Mouse (Mus musculus) gastrocnemius, adult 8-10 months (tissue): Measurements from ENCODE around the gene Gm973. TPM values are rescaled to one million over a fixed set of nuclear protein-coding genes. Genes with fewer than 3 reads are reported as not detected.

ENCODE experiments used
- DNase-seq, 2 experiments: peaks; one replicate each; pipeline ENCODE4 v3.0.0; 2022; ENCODE audit warnings: low spot score in 2 of 2
- total RNA-seq, 4 experiments: library from RNA; stranded (reverse); gene quantifications; 2 replicates each; pipeline ENCODE4 v1.2.4; 2022

Gene Gm973
- total RNA-seq, 4 experiments from 2014 or later: 0.56 to 1.8 (median 0.90) TPM

- DNase-seq: peak in 1 of 2 experiments; percentile 3
Measured at GRCm38 (mm10) chr1:59683926-59684818, 168.1 kb downstream of the Gm973 start.

DNA sequence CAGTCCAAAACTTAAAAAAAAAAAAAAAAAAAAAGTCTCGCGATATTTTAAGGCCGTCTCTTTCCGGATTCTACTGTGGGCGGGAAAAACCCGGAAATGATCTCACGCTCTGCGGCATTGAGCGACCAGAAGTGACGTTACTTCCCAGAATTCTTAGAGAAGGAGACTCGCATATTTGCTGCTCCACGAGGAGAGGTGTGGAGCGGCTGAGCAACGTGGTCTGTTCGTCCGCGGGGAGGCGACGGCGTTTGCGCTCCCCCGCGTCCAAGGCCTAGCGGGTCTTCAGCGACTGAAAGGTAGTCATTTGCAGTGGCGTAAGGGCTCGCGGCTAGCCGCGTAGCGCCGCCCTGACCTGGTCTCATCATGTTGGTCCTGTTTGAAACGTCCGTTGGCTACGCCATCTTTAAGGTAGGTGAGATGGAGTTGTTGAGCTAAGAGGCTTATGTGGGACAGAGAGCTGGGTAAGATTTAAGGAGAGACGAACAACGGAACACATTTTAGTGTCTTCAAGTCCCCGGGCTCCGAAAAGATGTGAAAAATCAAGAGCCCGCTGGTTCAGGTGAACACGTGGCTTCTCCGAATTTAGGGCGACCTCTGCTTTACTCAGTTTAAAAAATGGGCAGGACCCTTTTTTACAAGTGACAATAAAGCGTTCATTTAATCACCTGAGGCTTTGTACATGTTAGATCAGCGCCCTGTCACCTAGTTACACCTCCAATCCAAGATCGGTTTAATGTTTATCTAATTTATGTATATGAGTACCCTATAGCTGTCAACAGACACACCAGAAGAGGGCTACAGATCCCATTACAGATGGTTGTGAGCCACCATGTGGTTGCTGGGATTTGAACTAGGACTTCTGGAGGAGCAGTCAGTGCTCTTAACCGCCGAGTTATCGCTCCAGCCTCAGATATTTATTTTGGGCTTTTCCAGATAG lies 169.0 kb downstream of the Gm973 start, which contains the start of gene Nop58:
Gene Nop58 (plus strand): TSS at position 153 of the 937 bp plus-strand sequence.
- DNase-seq: peak; percentile 71 to 85

Other genes starting within 250 kb of the Gm973 start
- gene Fzd7, start 33.8 kb upstream of the Gm973 start, total RNA-seq: 10 to 100 TPM; 34.5 to 48.6 (median 42.6) TPM
- 10 to 100 TPM; 59.4 to 67.8 (median 61.6) TPM for gene Sumo1, start 154.6 kb downstream of the Gm973 start, total RNA-seq
- 10 to 100 TPM; 16.4 to 25.0 (median 23.7) TPM for gene Nop58, start 168.7 kb downstream of the Gm973 start, total RNA-seq
- gene Bmpr2, start 247.1 kb downstream of the Gm973 start, total RNA-seq: 10 to 100 TPM; 50.0 to 63.1 (median 52.3) TPM